Mouse (Mus musculus) frontal cortex, postnatal 36 days (tissue): ENCODE results near the gene Gm38655.
A peak's percentile ranks its signal among the peaks of the same experiment; 100 is the strongest.
"Not testable (repeated sequence)": the region's sequence is repeated elsewhere in the genome, so short reads cannot be mapped to it uniquely, and the experiment has no call there.

ENCODE experiments used
- DNase-seq, 2 experiments: peaks; one replicate each; pipeline ENCODE4 v3.0.0; 2022; ENCODE audit warnings: low spot score in 2 of 2

Gene Gm38655

DNA sequence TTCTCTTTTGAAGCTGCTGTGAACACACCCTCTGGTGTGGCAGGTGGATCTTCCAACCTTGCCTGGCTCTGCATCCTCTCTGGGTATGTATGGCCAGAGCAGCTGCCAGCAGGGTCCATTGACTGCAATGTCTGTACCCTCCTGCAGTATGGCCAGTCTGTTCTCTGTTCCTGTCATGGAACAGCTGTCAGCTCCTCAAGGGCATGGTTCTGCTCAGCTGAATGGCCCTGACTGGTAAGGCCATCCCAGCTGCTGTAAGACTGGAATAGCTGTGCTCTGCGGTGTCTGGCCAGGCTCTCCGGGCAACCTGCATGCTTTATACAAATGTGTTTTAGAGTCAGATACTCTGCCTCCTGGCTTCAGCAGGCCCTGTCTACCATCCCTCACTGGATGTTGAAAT lies 5.6 kb downstream of the Gm38655 start:
- no peak for DNase-seq

DNA sequence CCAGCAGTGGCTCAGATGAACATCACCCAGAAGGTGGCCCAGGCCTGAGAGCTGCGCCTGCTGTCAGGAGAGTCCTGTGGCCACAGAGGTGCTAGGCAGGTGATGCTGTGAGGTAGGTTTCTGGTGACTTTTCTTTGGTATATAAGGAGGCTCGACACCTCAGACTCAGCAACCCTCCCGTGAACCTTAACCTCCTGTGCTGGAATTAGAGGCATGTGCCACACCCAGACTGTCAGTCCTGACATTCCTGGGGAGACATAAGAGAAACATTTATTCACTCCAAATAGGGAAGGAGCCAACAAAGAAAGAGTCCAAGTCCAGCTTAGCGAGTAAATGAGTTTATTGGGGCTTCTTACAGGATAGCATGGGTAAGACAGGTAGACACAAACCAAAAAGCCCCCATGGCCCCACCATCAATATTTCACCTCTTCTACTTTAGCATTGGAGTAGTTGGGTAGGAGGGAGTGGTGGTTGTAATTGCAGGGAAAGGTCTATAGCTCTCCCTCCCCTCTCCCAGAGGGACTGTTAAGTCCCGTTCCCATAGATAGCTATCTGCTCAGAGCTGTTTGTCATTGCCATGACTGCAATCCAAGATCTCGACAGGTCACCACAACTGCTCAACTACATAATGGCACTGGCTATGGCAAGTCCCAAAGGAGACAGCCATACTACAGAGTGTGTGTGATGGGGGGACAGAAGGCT lies 9.2 kb downstream of the Gm38655 start:
- DNase-seq: no peak

DNA sequence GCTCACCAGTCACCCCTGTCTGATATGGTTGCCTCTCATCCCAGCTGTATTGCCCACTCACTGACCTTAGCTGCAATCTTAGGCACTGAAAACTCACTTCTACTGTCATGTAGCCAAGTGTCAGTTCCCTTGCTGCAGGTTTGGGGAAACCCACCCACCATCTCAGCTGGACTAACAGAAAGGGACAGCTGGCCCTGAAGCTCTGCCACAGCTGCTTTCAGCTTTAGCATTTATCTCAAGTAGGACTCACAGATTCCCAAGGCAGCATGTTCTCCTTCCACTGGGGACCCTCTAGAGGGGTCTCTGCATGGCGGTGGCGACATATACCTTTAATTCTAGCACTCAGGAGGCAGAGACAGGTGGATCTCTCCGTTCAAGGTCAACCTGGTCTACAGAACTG lies 10.5 kb downstream of the Gm38655 start:
- DNase-seq: no peak

DNA sequence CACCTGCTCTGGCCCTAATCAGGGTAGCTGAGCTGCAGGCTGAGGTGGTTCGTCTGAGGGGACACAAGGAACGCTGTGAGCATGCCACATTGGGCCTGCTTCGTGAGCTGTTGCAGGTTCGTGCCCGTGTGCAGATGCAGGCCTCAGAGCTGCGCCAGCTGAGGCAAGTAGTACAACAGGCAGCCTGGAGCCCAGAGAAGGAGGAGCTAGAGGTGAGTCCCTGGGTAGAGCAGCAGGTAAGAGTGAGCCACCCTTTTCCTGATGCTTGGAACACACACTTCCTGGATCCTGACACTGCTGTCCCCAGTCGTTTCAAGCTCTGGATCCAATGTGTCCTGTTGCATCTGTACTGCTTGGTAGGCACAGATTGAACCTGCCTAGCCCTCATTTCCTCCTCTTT lies 11.9 kb downstream of the Gm38655 start:
- no peak for DNase-seq

DNA sequence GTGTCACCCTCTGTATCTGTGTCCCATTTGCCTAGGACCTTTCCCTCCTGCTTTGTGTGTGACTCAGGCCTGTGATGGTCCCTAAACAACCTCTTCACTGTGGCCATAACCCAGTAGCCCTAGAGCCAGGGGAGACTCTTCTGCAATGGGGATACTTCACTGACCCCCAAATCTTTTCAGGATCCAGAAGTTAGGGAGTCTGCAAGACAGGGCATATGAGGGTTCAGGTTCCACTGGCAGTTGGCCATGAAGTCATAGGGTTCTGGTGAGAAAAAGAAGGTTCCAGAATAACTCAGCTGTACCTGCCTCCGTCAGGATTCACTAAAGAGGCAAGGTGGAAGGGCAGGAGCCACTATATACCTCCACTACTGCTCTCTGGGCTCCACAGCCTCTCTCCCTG lies 13.1 kb downstream of the Gm38655 start, which contains the start of gene Ccdc154:
Ccdc154 (plus strand) TSS at position 301 of the 400 bp plus-strand sequence.
- no peak for DNase-seq

DNA sequence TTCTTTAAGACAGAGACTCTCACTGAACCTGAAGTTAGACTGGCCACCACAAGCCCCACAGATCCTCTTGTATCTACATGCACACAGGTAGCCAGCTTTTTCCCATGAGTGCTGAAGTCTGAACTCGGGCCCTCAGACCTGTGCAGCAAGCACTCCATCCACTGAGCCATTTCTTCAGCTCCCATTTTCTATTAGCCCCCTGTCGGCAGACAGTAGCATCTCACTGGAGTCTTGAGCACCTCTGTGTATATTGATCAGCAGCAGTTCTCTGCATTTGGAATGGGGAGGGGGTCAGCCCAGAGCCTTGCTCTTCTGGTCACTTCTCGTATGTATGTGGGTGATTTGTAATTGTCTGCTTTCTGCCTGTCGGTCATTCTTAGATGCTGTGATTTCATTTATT lies 35.3 kb downstream of the Gm38655 start:
- DNase-seq: no peak

DNA sequence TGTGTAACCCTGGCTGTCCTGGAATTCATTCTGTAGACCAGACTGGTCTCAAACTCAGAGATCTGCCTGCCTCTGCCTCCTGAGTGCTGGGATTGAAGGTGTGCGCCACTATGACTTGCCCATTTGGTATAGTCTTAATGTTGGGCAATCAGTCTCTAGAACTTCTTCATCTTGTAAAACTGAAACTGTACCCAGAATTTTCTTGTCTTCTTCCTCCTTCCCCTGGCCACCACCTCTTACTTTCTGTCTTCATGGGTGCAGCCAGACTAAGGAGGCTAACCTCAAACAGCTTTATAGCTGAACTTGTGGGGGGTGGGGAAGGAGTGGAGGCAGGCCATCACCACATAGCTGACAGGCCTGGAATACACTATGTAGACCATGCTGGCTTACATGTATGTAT lies 36.5 kb downstream of the Gm38655 start:
- no peak for DNase-seq

DNA sequence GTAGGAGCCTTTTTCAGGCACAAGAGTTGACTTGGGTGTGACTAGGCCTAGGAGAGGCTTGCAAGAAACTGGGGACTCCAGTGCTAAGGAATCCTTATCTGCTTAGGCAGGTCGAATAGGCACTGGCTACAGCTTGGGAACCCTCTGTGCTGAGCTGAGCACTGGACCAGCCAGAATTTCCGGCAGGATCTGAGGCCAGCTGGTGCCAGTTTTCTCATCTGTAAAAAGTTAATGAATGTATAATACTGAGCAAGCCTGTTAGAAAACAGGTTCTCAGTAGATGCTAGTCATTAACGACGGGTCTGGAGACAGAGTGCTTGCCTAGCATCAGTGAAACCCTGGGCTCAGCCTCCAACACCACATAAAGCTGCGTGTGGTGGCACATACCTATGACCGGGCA lies 39.6 kb downstream of the Gm38655 start:
- no peak for DNase-seq

DNA sequence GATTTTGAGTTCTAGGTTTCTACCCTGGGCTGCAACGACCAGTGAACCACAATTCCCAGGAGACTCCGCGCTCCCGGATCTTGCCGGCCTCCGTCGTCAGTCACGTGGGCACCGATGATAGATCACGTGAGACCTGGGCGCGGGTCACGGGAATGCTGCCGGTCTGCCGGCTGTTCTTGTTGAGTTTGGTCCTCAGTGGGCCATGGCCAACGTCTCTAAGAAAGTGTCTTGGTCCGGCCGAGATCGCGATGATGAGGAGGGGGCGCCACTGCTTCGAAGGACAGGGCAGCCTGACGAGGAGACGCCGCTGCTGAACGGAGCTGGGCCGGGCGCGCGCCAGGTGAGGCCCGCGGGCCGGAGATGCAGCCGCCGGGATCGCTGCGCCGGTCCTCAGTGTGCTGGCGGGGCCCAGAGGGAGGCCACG lies 42.0 kb downstream of the Gm38655 start, which contains the start of gene Clcn7:
Clcn7 (plus strand) TSS at position 117 of the 424 bp plus-strand sequence.
- peak; percentile 96 to 98 for DNase-seq

DNA sequence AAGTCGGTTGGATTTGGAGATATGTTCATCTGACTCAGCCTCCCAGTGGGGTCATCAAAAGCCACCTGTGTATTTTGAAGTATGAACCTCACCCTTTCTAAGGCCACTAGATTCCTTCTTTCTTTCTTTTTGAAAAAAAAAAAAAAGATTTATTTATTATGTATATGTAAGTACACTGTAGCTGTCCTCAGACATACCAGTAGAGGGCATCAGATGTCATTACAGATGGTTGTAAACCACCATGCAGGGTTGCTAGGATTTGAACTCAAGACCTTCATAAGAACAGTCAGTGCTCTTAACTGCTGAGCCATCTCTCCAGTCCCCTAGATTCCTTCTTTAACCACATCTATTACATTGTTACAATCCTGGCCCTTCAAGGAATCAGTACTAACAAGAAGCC lies 45.2 kb downstream of the Gm38655 start:
- no peak for DNase-seq

DNA sequence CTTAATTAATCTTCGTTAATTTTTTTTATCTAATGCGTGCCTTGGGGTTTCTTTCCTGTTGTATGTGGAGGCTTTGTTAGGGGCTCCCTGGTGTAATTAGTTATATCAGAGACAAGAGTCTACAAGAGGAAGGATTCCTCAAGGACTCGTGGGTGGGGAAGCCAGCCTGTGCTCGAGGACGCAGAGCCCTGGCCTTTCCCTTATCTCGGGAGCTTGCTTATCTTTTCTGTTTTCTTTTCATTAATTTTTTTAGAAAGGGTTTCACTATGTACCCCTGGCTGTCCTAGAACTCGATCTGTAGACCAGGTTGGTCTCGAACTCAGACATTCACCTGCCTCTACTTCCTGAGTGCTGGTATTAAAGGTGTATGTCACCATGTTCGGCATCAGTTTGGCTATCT lies 47.6 kb downstream of the Gm38655 start:
- DNase-seq: no peak

DNA sequence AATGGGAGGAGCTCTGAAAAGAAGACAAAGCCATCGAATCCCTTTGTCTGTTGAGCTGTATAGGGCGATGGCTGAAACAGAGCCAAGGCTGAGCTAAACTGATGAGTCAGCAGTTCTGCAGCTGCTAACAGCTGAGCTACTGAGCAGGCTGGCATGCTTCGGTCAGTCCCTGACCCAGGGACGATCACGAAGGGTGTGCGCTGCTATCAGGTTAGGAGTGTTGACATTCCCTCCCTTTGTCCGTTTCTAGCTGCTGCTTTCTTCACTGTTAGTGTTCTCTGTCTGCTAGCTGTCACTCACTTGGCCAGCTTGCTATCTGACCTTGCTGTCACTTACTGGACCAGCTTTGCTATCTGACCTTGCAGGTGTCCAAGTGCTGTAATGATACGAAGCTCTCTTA lies 48.2 kb downstream of the Gm38655 start:
- DNase-seq: no peak

DNA sequence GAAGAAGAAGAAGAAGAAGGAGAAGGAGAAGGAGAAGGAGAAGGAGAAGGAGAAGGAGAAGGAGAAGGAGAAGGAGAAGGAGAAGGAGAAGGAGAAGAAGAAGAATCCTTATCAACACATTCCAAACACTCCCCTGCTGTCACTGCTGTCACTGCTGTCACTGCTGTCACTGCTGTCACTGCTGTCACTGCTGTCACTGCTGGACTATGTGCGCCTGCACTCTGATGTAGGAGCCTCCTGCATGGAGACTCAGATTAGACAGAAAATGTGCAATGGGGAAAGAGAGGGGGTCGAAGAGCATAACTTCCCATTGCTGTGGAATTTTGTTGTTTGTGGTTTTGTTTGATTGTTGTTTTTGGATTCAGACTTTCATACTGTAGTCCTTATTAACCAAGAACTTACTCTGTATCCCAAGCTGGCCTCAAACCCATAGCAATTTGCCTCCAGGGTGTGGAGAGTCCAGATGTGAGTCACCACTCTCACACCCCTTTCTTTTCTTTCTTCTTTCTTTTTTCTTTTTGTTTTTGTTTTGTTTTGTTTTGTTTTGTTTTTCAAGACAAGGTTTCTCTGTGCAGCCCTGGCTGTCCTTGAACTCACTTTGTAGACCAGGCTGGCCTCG lies 49.7 kb downstream of the Gm38655 start:
- not testable (repeated sequence) for DNase-seq

DNA sequence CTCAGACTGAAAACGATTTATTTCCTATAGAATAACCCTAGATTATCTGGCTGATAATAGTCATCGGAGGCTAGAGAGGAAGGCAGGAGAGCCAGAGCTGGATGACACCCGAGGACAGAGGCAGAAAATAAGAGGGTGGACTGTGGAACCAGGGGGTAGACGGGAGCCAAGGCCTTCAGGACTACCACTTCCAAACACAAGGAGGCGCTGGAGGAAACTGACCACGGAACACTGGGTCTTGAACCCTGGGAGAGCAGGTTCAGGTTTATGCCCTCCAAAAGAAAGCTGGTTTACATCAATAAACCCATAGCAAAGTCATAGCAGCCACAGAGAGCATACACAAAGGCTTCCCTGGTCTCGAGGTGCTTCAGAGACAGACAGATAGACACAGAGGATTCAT lies 51.3 kb downstream of the Gm38655 start:
- DNase-seq: no peak
